Mouse (Mus musculus): ENCODE results near the gene Rbfox1. TPM values are rescaled to one million over a fixed set of nuclear protein-coding genes. Genes with fewer than 3 reads are reported as not detected.

Rbfox1 gene
- total and polyA plus RNA-seq, 3 experiments = not detected

DNA sequence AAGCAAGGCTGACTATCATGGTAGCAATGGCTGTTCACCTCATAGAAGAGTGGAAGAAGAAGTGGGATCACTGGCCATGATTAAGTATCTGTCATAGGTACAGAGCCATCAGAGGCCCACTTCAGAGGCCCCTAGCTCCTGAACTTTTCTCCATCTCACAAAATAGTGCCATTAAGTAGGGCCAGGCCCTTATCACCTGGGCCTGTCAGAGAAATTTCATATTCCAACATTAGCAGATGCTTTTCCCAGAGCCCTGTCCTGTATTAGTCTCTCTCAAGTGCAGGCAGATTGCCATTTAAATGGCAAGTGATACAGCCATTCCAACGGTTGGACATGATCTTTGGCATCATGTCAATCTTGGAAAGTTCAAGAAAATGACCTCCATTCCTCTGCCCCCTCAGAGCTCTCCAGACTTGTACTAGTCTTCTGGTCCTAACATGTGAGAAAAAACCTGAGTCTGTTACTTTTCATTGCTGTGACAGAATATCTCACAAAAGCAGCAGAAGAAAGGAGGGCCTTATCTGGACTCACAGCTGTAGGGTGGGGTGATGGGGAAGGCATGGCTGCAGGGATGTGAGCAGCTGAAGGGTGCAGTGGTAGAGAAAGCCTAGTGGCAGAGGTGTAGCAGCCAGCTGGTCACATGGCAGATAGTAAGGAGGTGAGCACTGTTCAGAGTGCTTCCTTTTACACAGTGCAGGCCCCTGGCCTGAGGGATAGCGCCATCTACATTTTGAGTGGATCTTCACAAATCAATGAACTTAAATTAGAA is 210.6 kb downstream of the Rbfox1 start:
- Histone ChIP-seq H3K4me1 (ENCODE audit: insufficient read depth, low read depth, low read length) (no peaks in the 10 kb centered on the region), H3K4me3 (ENCODE audit: low read depth, low read length) (no peak overlapping the region), H3K36me3 (replicated peaks) (no peaks in the 10 kb centered on the region), H3K27me3 (ENCODE audit: insufficient read depth, low read length) (no peaks in the 10 kb centered on the region), H3K9me3 (replicated peaks) (peaks cover 22% of the 10 kb centered on the region)
- ATAC-seq (ENCODE audit: extremely low read depth, insufficient number of reproducible peaks, low FRiP score, poor library complexity, severe bottlenecking) = no peak
- DNase-seq (ENCODE audit: low spot score) = no peak
- TF ChIP-seq POLR2AphosphoS5 (IDR thresholded peaks at IDR 0.05; ENCODE audit: insufficient replicate concordance, low read depth, low read length) (no peak), TAL1 (conservative IDR thresholded peaks at IDR 0.05; ENCODE audit: low read depth, low read length) (no peak), GATA1 (IDR thresholded peaks at IDR 0.05; ENCODE audit: borderline replicate concordance, low read length) (no peak), GATA2 (IDR thresholded peaks at IDR 0.05; ENCODE audit: borderline replicate concordance, low read depth, low read length) (no peak), CTCF (IDR thresholded peaks at IDR 0.05; ENCODE audit: low read depth, low read length) (no peak)

DNA sequence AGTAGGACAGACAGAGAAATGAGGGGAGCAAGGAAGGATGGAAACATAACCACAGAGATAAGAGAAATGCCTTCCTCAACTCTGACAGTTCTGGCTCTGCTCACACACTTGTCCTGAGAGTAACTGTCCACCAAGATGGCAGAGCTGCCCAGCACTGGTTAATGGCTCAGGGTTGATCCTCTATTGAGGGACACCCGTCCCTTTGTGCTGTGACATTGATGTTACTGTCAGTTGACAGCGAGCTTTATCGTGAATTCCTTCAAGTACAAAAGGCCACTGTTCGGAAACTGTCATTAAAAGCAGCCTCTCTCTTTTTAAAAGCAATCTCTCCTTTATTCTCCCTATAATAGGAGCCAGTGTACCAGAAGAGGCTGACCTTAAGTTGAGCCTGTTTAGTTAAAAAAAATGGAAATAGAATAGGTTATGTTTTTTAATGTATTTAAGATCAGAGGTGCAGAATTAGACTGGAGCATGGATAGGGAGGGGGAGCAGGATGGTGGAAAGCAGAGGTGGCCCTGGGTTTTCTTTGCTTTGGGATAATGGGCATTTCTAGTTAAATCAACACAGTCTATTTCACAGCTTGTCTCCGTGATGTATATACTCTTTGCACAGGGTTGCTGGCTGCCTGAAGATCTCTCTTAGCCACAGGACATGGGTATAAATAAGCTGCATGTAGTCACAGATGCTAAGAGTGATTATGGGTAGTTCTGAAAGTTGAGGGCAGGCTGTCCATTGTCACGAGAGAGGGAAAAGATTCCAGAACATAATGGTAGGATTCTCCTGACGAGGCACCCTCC is 212.3 kb downstream of the Rbfox1 start:
- no peak for TF ChIP-seq CTCF (IDR thresholded peaks at IDR 0.05; ENCODE audit: low read depth, low read length)
- no peak for TF ChIP-seq TAL1 (conservative IDR thresholded peaks at IDR 0.05; ENCODE audit: low read depth, low read length)
- no peak for TF ChIP-seq GATA2 (IDR thresholded peaks at IDR 0.05; ENCODE audit: borderline replicate concordance, low read depth, low read length)
- no peak for TF ChIP-seq POLR2AphosphoS5 (IDR thresholded peaks at IDR 0.05; ENCODE audit: insufficient replicate concordance, low read depth, low read length)
- no peak for TF ChIP-seq GATA1 (IDR thresholded peaks at IDR 0.05; ENCODE audit: borderline replicate concordance, low read length)
- Histone ChIP-seq H3K9me3 (replicated peaks) (peaks cover 21% of the 10 kb centered on the region), H3K36me3 (replicated peaks) (no peaks in the 10 kb centered on the region), H3K27me3 (ENCODE audit: insufficient read depth, low read length) (no peaks in the 10 kb centered on the region), H3K4me1 (ENCODE audit: insufficient read depth, low read depth, low read length) (no peaks in the 10 kb centered on the region), H3K4me3 (ENCODE audit: low read depth, low read length) (no peak overlapping the region)
- DNase-seq (ENCODE audit: low spot score) = no peak
- no peak for ATAC-seq (ENCODE audit: extremely low read depth, insufficient number of reproducible peaks, low FRiP score, poor library complexity, severe bottlenecking)

DNA sequence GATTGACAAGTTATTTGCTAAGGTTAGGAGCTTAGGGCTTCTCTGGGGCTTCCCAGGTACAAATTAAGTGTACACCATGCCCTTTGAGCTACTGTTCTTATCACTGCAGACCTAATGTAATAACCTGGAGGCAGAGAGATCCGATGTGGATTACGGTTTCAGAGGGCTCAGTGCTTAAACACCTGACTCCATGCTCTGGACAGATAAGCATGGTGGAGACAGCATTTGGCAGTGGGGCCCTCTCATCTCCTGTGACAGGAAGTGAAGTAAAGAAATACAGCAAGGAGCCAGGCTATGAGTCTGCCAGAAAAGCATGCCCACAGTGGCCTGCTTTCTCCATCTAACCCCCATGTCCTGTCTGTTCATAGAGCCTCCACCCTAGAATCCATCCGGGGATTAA is 213.0 kb downstream of the Rbfox1 start:
- no peak for ATAC-seq (ENCODE audit: extremely low read depth, insufficient number of reproducible peaks, low FRiP score, poor library complexity, severe bottlenecking)
- DNase-seq (ENCODE audit: low spot score) = no peak
- Histone ChIP-seq H3K4me3 (ENCODE audit: low read depth, low read length) (no peak overlapping the region), H3K27me3 (ENCODE audit: insufficient read depth, low read length) (no peaks in the 10 kb centered on the region), H3K36me3 (replicated peaks) (no peaks in the 10 kb centered on the region), H3K4me1 (ENCODE audit: insufficient read depth, low read depth, low read length) (no peaks in the 10 kb centered on the region), H3K9me3 (replicated peaks) (peaks cover 20% of the 10 kb centered on the region)
- TF ChIP-seq POLR2AphosphoS5 (IDR thresholded peaks at IDR 0.05; ENCODE audit: insufficient replicate concordance, low read depth, low read length) = no peak
- TF ChIP-seq GATA2 (IDR thresholded peaks at IDR 0.05; ENCODE audit: borderline replicate concordance, low read depth, low read length) = no peak
- no peak for TF ChIP-seq TAL1 (conservative IDR thresholded peaks at IDR 0.05; ENCODE audit: low read depth, low read length)
- no peak for TF ChIP-seq GATA1 (IDR thresholded peaks at IDR 0.05; ENCODE audit: borderline replicate concordance, low read length)
- no peak for TF ChIP-seq CTCF (IDR thresholded peaks at IDR 0.05; ENCODE audit: low read depth, low read length)

DNA sequence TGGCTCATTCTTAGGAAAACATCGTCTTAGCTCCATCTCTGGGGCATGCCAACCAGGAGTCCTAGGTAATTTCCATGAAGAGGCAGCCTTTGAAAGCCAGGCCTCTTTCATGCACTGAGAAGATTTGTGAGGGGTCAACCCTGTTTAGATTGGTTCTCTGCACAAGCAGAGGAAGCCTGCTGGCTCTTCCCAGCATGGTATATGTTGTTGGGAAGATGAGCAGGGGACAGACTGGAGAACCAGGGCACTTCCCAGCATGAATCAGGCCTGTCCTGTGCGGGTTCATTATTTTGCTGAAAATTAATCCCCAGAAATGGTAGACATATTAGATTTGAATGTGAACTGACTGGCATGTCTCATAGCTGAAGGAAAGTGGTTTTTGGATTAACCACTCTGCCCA is 214.4 kb downstream of the Rbfox1 start:
- TF ChIP-seq POLR2AphosphoS5 (IDR thresholded peaks at IDR 0.05; ENCODE audit: insufficient replicate concordance, low read depth, low read length) (no peak), CTCF (IDR thresholded peaks at IDR 0.05; ENCODE audit: low read depth, low read length) (no peak), TAL1 (conservative IDR thresholded peaks at IDR 0.05; ENCODE audit: low read depth, low read length) (no peak), GATA1 (IDR thresholded peaks at IDR 0.05; ENCODE audit: borderline replicate concordance, low read length) (no peak), GATA2 (IDR thresholded peaks at IDR 0.05; ENCODE audit: borderline replicate concordance, low read depth, low read length) (no peak)
- ATAC-seq (ENCODE audit: extremely low read depth, insufficient number of reproducible peaks, low FRiP score, poor library complexity, severe bottlenecking) = no peak
- Histone ChIP-seq H3K36me3 (replicated peaks) (no peaks in the 10 kb centered on the region), H3K4me1 (ENCODE audit: insufficient read depth, low read depth, low read length) (no peaks in the 10 kb centered on the region), H3K4me3 (ENCODE audit: low read depth, low read length) (no peak overlapping the region), H3K27me3 (ENCODE audit: insufficient read depth, low read length) (no peaks in the 10 kb centered on the region), H3K9me3 (replicated peaks) (peaks cover 25% of the 10 kb centered on the region)
- DNase-seq (ENCODE audit: low spot score) = no peak

DNA sequence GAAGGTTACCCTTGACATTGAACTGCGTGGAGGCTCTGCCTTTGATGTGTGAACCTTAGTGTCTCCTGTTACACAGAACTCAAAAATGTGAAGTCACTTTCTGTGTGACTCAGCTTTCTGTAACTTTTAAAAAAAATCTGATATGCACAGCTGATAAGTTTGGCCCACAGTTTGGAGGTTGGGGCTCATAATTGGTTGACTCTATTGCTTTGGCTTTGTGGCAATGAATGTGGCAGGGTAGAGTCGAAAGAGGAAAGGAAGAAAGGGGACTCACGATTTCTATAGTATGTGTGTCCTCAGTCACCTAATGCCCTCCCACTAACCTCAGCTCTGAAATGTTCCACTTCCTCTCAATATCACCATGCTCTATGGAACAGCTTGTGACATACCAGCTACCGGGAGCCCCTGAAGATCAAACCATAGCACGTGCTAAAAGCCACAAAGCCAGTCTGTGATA is 215.3 kb downstream of the Rbfox1 start:
- Histone ChIP-seq H3K9me3 (replicated peaks) (peaks cover 27% of the 10 kb centered on the region), H3K4me1 (ENCODE audit: insufficient read depth, low read depth, low read length) (no peaks in the 10 kb centered on the region), H3K36me3 (replicated peaks) (no peaks in the 10 kb centered on the region), H3K4me3 (ENCODE audit: low read depth, low read length) (no peak overlapping the region), H3K27me3 (ENCODE audit: insufficient read depth, low read length) (no peaks in the 10 kb centered on the region)
- no peak for TF ChIP-seq GATA2 (IDR thresholded peaks at IDR 0.05; ENCODE audit: borderline replicate concordance, low read depth, low read length)
- no peak for TF ChIP-seq TAL1 (conservative IDR thresholded peaks at IDR 0.05; ENCODE audit: low read depth, low read length)
- no peak for TF ChIP-seq CTCF (IDR thresholded peaks at IDR 0.05; ENCODE audit: low read depth, low read length)
- TF ChIP-seq POLR2AphosphoS5 (IDR thresholded peaks at IDR 0.05; ENCODE audit: insufficient replicate concordance, low read depth, low read length) = no peak
- TF ChIP-seq GATA1 (IDR thresholded peaks at IDR 0.05; ENCODE audit: borderline replicate concordance, low read length) = no peak
- DNase-seq (ENCODE audit: low spot score) (no peak), ATAC-seq (ENCODE audit: extremely low read depth, insufficient number of reproducible peaks, low FRiP score, poor library complexity, severe bottlenecking) (no peak)

DNA sequence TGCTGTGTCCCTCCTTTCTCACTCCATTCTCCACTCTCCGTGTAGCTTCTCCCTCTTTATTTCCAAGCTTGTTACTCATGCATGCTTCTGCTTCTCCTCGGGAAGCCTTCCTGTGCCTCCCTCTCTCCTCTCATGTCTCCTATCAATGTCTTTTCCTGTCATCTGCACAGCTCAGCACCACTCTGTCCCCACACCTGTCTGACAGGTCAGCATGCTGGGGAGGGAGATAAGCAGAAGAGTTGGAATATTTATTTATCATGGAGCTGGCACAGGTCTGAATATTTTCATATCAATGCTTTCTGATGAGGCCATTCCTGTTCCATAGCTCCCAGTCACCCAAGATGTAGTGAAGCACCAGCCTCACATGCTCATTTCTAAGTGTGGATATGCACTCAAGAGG is 218.6 kb downstream of the Rbfox1 start:
- peaks cover 31% of the 10 kb centered on the region for H3K9me3 ChIP-seq (replicated peaks)
- H3K36me3 ChIP-seq (replicated peaks) = no peaks in the 10 kb centered on the region
- no peaks in the 10 kb centered on the region for H3K27me3 ChIP-seq (ENCODE audit: insufficient read depth, low read length)
- no peak overlapping the region for H3K4me3 ChIP-seq (ENCODE audit: low read depth, low read length)
- DNase-seq (ENCODE audit: low spot score) (no peak), ATAC-seq (ENCODE audit: extremely low read depth, insufficient number of reproducible peaks, low FRiP score, poor library complexity, severe bottlenecking) (no peak)
- no peak for TF ChIP-seq POLR2AphosphoS5 (IDR thresholded peaks at IDR 0.05; ENCODE audit: insufficient replicate concordance, low read depth, low read length)
- no peak for TF ChIP-seq TAL1 (conservative IDR thresholded peaks at IDR 0.05; ENCODE audit: low read depth, low read length)
- TF ChIP-seq GATA1 (IDR thresholded peaks at IDR 0.05; ENCODE audit: borderline replicate concordance, low read length) = no peak
- no peak for TF ChIP-seq CTCF (IDR thresholded peaks at IDR 0.05; ENCODE audit: low read depth, low read length)
- TF ChIP-seq GATA2 (IDR thresholded peaks at IDR 0.05; ENCODE audit: borderline replicate concordance, low read depth, low read length) = no peak
- H3K4me1 ChIP-seq (ENCODE audit: insufficient read depth, low read depth, low read length) = no peaks in the 10 kb centered on the region
